Mouse (Mus musculus): ENCODE measurements around the gene Emc3. TPM values are rescaled to one million over a fixed set of nuclear protein-coding genes. Genes with fewer than 3 reads are reported as not detected.
A peak's percentile ranks its signal among the peaks of the same experiment; 100 is the strongest.

Emc3 gene
- polyA plus RNA-seq (2016; fragmentation: Nextera tagmentation; extraction: Ambion mirVana): 75.0 and 78.5 TPM in 2 replicates

DNA sequence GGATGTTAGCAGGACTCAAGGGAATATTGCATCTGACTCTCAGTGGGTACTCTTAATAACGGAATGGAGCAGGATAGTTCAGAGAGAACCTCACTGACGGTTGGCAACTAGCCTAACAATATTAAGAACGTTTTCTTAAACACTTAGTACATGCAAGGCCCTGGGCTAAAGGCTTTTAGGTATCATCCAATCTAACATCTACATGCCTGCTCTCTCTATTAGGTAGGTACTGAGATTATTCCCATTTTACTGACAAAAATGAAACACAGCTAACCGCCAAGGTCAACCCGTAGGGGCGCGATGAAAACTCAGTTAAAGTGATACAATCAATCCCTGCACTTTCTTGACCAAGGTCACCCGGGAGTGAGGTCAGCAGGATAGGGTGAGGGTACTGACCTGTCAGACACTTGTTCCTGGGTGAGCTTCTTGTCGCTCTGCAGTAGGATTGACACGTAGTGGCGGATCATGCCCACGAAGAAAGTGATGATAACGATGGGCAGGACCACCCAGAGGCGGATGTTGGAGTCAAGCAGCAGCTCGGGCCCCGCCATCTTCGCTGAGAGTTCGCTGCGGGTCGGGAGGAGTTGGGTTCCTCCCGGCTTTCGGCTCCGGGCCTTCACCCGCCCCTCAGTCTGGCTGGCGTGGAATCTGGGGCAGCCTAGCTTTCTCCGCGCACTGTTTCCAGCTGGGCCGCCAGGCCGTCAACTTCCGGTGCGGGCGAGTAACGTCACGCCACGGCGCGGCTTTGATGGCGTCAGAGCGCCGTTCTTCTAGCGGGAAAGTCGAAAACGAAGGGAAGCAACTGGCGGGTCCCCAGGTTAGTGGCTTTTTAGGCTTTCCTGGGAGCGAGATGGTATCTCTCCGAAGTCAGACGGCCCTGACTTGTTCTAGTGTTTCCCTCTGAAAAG lies at the start of gene Emc3, which contains the start of gene Fancd2:
TSS of gene Emc3 (minus strand) at position 721 of the 908 bp plus-strand sequence.
TSS of gene Fancd2 (plus strand) at position 751 of the 908 bp plus-strand sequence.
- WGBS: 1% methylated on average over 47 of the region's 47 CpGs
- Histone ChIP-seq H3K4me1 (peaks cover 18% of the 10 kb centered on the region), H3K36me3 (replicated peaks) (peaks cover 32% of the 10 kb centered on the region), H3K27me3 (ENCODE audit: poor library complexity, severe bottlenecking) (no peaks in the 10 kb centered on the region), H3K27ac (peak within 1 kb of the TSS; percentile 86), H3K9me3 (no peaks in the 10 kb centered on the region), H3K4me3 (peak within 1 kb of the TSS; percentile 87)
- peak; percentile 90 for DNase-seq (ENCODE audit: extremely low spot score, low spot score)

DNA sequence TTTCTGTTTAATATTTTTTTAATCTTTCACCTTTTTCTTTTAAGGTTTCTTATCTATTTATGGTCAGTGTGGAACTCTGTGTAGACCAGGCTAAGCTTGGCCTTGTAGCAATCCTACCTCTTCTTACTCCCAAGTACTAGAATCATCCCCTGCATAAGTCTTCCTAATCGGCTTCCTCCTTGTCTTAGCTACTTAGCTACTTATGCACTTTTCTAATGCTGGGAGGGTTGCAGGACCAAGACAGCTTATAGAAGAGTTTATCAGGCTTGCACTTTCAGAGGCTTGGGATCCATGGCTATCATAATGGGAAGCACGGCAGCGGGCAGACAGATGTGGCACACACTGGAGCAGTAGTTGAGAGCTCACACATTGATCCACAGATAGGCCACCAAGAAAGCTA lies 47.9 kb upstream of the Emc3 start:
- H3K27ac ChIP-seq: no peak overlapping the region
- H3K27me3 ChIP-seq (ENCODE audit: poor library complexity, severe bottlenecking): no peaks in the 10 kb centered on the region
- DNase-seq (ENCODE audit: extremely low spot score, low spot score): no peak
- 93% methylated on average over 3 of the region's 3 CpGs for WGBS
- no peak overlapping the region for H3K4me3 ChIP-seq
- peaks cover 82% of the 10 kb centered on the region for H3K36me3 ChIP-seq (replicated peaks)
- no peaks in the 10 kb centered on the region for H3K4me1 ChIP-seq
- H3K9me3 ChIP-seq: no peaks in the 10 kb centered on the region

DNA sequence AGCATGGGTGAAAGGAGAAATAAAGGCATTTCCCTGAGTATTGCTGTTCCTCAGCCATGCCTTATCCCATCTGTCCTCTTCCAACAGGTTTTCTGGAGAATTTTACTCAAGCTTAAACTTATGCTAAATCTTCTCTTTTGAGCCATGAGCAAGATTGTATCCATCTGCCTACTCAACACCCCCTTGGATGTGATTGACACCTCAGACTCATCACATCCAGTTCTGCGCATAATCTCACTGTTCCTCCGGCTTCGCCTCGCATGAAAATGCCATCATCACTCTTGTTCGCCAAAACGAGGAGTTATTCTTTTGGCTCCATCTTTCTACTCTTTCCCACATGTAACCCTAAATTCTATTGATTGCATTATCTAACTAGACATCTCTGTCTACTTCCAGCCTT lies 44.6 kb upstream of the Emc3 start:
- 96% methylated on average over 6 of the region's 6 CpGs for WGBS
- DNase-seq (ENCODE audit: extremely low spot score, low spot score): no peak
- peaks cover 84% of the 10 kb centered on the region for H3K36me3 ChIP-seq (replicated peaks)
- no peaks in the 10 kb centered on the region for H3K9me3 ChIP-seq
- no peaks in the 10 kb centered on the region for H3K27me3 ChIP-seq (ENCODE audit: poor library complexity, severe bottlenecking)
- H3K4me3 ChIP-seq: no peak overlapping the region
- no peak overlapping the region for H3K27ac ChIP-seq
- H3K4me1 ChIP-seq: no peaks in the 10 kb centered on the region

DNA sequence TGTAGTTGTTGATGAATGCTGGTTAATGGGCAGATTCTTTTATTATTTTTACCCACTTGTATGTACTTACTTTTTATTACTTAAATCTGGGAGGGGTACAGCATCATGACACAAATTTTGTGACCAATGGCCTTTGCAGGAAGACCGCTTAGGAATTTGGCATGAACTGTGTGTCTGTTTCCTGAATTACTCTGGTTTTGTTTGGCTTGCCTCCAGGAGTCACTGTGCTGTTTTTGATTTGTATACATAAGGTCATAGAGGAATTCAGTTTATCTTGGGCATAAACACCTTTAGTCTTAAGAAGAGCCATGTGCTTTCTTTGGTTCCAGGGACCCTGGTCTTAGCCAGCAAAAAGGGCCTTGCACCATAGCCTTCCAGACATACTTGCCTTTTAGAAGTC lies 33.1 kb upstream of the Emc3 start:
- Histone ChIP-seq H3K27ac (no peak overlapping the region), H3K4me3 (no peak overlapping the region), H3K4me1 (no peaks in the 10 kb centered on the region), H3K27me3 (ENCODE audit: poor library complexity, severe bottlenecking) (no peaks in the 10 kb centered on the region), H3K9me3 (no peaks in the 10 kb centered on the region), H3K36me3 (replicated peaks) (peaks cover 98% of the 10 kb centered on the region)
- DNase-seq (ENCODE audit: extremely low spot score, low spot score): no peak
- WGBS: 96% methylated on average over 1 of the region's 1 CpGs

DNA sequence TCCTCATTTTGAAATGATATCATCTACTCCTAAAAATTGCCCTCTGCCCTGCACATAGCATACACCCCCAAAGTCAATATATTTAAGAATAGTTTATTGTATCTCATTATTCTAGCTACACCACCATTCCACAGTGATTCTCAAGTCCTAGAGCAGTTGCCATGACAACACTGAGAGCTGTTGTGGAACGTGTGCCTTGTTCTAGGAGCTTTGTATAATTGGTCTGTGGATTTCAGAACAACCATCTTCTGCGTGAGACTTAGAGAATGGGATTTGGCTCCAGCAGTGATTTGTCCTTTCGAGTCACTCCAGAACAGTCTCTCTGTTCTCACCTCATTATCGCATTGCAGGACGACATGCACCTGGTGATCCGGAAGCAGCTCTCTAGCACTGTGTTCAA lies 28.3 kb upstream of the Emc3 start:
- Histone ChIP-seq H3K27ac (no peak overlapping the region), H3K4me3 (no peak overlapping the region), H3K36me3 (replicated peaks) (peaks cover 92% of the 10 kb centered on the region), H3K27me3 (ENCODE audit: poor library complexity, severe bottlenecking) (no peaks in the 10 kb centered on the region), H3K4me1 (no peaks in the 10 kb centered on the region), H3K9me3 (no peaks in the 10 kb centered on the region)
- 87% methylated on average over 6 of the region's 6 CpGs for WGBS
- no peak for DNase-seq (ENCODE audit: extremely low spot score, low spot score)

DNA sequence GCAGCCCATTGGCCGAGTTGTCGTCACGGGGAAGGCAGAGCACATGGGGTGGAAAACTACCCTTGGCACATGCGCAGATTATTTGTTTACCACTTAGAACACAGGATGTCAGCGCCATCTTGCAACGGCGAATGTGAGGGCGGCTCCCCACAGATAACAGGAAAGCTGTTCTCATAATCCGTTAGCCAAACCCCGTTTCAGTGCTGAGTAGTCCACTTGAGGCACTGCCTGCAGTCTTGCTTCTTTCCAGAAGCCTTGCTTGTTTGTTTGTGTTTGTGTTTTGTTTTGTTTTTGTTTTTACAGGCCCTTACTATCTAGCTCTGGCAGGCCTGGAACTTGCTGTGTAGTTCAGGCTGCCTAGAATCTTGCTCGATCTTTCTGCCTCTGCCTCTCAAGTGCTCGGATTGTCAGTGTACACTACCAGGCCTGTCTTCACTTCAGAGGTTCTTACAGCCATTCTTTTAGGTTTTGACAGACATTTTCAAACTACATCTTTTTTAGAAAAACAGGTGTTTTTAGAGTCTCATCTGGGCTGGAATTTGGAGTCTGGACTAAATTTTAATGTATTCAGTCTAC lies 12.5 kb upstream of the Emc3 start:
- Histone ChIP-seq H3K9me3 (no peaks in the 10 kb centered on the region), H3K4me1 (no peaks in the 10 kb centered on the region), H3K27ac (no peak overlapping the region), H3K4me3 (no peak overlapping the region), H3K36me3 (replicated peaks) (peaks cover 67% of the 10 kb centered on the region), H3K27me3 (ENCODE audit: poor library complexity, severe bottlenecking) (no peaks in the 10 kb centered on the region)
- WGBS: 96% methylated on average over 12 of the region's 12 CpGs
- DNase-seq (ENCODE audit: extremely low spot score, low spot score): no peak

DNA sequence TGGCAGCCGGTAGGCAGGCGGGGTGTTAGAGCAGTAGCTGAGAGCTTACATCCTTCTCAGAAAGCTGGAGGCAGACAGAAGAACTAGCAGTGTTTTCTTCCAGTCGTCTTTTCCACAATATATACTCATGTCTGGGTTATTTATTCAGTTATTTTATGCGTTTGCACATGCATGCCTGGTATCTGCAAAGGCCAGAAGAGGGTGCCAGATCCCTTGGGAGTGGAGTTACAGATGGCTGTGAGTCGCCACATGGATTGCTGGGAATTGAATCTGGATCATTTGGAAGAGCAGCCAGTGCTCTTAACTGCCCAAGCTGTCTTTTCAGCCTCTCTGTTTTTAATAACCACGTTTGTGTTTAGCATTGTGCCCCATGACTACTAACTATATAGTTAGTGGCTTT lies 10.2 kb upstream of the Emc3 start:
- Histone ChIP-seq H3K36me3 (replicated peaks) (peaks cover 67% of the 10 kb centered on the region), H3K27me3 (ENCODE audit: poor library complexity, severe bottlenecking) (no peaks in the 10 kb centered on the region), H3K4me3 (no peak overlapping the region), H3K27ac (no peak overlapping the region), H3K4me1 (no peaks in the 10 kb centered on the region), H3K9me3 (no peaks in the 10 kb centered on the region)
- no peak for DNase-seq (ENCODE audit: extremely low spot score, low spot score)
- 88% methylated on average over 6 of the region's 6 CpGs for WGBS

DNA sequence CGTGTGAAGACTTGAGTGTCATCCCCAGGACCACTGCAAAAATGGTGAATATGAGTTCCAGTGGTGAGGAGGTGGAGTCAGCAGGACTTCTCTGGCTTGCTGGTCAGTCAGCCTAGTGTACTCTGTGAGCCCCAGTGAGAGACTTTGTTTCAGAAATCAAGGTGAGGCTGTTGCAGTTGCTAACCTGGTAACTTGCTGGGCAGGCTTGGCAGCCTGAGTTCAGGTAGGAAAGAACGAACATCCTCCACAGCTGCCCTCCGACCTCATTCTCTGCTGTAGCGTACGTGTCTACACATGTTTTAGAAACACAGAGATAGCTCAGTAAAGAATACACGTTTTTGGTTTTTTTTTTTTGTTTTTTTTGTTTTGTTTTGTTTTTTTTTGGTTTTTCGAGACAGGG lies 3.4 kb upstream of the Emc3 start:
- peaks cover 15% of the 10 kb centered on the region for H3K4me1 ChIP-seq
- H3K4me3 ChIP-seq: no peak overlapping the region
- DNase-seq (ENCODE audit: extremely low spot score, low spot score): no peak
- H3K27me3 ChIP-seq (ENCODE audit: poor library complexity, severe bottlenecking): no peaks in the 10 kb centered on the region
- H3K27ac ChIP-seq: no peak overlapping the region
- 91% methylated on average over 7 of the region's 7 CpGs for WGBS
- H3K9me3 ChIP-seq: no peaks in the 10 kb centered on the region
- peaks cover 47% of the 10 kb centered on the region for H3K36me3 ChIP-seq (replicated peaks)

DNA sequence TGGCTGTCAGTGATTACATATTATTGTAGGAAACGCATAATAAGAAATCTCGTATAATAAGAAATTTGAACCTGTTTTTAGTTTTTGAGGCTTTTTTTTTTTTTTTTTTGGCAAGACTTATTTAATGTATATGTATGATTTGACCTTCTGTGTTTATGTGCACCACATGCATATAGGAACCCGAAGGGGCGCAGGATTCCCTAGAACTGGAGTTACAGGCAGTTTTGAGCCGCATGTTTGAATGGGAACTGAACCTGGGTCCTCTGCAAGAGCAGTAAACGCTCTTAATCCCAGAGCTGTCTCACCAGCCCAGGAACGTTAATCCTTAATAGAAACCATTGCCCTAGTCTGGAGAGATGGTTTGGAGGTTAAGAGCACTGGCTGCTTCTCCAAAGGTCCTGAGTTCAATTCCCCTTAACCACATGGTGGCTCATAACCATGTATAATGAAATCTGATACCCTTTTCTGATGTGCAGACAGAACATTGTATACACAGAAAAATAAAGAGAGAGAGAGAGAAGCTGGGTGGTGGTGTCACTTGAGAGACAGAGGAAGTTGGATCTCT lies 470 bp upstream of the Emc3 start:
- peak; percentile 23 for DNase-seq (ENCODE audit: extremely low spot score, low spot score)
- WGBS: 7% methylated on average over 7 of the region's 7 CpGs
- H3K27ac ChIP-seq: peak overlapping the region; percentile 86

DNA sequence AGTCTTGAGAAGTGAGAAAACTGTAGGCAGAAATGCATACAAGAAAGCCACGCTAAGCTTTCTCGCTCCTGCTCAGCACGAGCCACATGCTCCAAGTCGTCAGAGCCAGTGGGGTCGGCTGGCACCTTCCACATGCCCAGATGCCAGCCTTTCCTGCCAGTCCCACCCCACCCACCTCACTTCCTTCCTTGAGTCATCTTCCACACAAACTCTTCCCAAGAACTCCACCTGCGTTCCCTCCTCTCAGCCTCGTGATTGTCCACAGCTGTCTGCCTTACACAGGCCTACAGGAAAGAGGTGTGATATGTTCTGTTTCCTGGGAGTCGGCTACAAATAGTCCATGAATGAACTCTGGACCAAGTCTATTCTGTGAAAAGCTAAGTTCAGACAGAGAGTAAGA lies 8.0 kb downstream of the Emc3 start:
- H3K27ac ChIP-seq: no peak overlapping the region
- H3K4me1 ChIP-seq: no peaks in the 10 kb centered on the region
- DNase-seq (ENCODE audit: extremely low spot score, low spot score): no peak
- 94% methylated on average over 8 of the region's 8 CpGs for WGBS
- no peaks in the 10 kb centered on the region for H3K9me3 ChIP-seq
- H3K4me3 ChIP-seq: no peak overlapping the region
- no peaks in the 10 kb centered on the region for H3K27me3 ChIP-seq (ENCODE audit: poor library complexity, severe bottlenecking)
- H3K36me3 ChIP-seq (replicated peaks): peaks cover 82% of the 10 kb centered on the region

More for the DNA sequence above, 470 bp upstream of the Emc3 start:
- Histone ChIP-seq H3K4me1 (peaks cover 18% of the 10 kb centered on the region), H3K27me3 (ENCODE audit: poor library complexity, severe bottlenecking) (no peaks in the 10 kb centered on the region), H3K9me3 (no peaks in the 10 kb centered on the region), H3K4me3 (peak overlapping the region; percentile 87), H3K36me3 (replicated peaks) (peaks cover 35% of the 10 kb centered on the region)

DNA sequence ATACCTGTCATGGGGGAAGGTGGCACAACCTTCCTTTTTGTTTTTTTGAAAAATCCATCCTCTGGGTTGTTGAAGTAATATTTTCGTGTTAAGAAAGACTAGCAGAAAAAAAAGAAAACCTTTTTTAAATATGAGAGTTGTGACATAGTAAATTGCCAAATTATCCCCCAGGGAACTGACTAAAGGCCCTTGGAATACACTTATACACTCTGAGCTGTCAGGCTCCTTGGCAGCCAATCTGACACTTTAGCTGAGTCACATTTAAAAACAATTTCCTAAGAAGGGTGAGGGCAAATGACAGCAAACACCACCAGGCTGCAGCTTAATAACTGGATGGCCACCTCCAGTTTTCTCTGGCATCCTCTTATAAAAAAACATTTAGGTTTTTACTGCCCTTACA lies 9.1 kb downstream of the Emc3 start:
- H3K27me3 ChIP-seq (ENCODE audit: poor library complexity, severe bottlenecking): no peaks in the 10 kb centered on the region
- H3K4me3 ChIP-seq: no peak overlapping the region
- DNase-seq (ENCODE audit: extremely low spot score, low spot score): no peak
- no peak overlapping the region for H3K27ac ChIP-seq
- H3K36me3 ChIP-seq (replicated peaks): peaks cover 84% of the 10 kb centered on the region
- no peaks in the 10 kb centered on the region for H3K4me1 ChIP-seq
- no peaks in the 10 kb centered on the region for H3K9me3 ChIP-seq
- 81% methylated on average over 1 of the region's 1 CpGs for WGBS

DNA sequence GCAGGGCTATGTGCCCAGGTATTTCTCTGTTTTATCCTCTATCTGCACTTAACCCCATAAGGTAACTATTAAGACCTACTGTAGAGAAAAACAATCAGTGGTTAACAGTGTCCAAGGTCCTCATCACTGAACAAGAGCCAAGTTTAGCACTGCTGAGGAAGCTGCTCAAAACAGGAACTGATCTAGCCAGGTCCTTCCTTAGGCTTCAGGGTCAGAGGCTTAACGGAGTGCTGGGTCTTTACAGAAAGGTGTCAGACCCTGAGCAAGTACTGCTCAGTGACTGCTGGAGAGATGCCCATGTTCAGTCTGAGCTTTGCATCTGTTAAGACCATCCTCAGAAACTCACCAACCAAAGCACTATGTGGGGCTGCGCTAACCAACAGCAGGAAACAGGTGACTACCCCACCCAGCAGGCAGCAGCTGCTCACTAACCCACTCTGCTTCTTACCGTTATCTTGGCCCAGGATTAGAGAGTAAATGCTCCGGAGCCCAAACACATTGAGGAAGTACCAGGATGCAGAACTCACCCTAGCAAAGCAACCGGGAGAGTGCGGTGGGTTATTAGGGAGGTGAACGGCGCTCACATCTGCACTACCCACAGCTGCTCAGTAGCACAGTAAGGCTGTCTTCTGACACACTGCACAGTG lies 13.9 kb downstream of the Emc3 start:
- Histone ChIP-seq H3K4me1 (no peaks in the 10 kb centered on the region), H3K27ac (no peak overlapping the region), H3K9me3 (no peaks in the 10 kb centered on the region), H3K27me3 (ENCODE audit: poor library complexity, severe bottlenecking) (no peaks in the 10 kb centered on the region), H3K4me3 (no peak overlapping the region), H3K36me3 (replicated peaks) (peaks cover 99% of the 10 kb centered on the region)
- WGBS: 95% methylated on average over 8 of the region's 8 CpGs
- DNase-seq (ENCODE audit: extremely low spot score, low spot score): no peak

Data from forebrain, embryonic 10.5 days (tissue).